Mouse (Mus musculus) erythroblast, embryonic 14.5 days (primary cell): ENCODE measurements around the gene Slc24a4. TPM values are rescaled to one million over a fixed set of nuclear protein-coding genes. Genes with fewer than 3 reads are reported as not detected.
"Not testable (repeated sequence)": the region's sequence is repeated elsewhere in the genome, so short reads cannot be mapped to it uniquely, and the experiment has no call there.

ENCODE experiments used
- H3K27me3 ChIP-seq: 2 replicates; pipeline ENCODE4 v1.6.1; 2012; ENCODE audit warnings: inconsistent platforms; ENCODE audit not compliant: control insufficient read depth
- H3K36me3 ChIP-seq: 2 replicates; pipeline ENCODE4 v1.6.1; 2012; ENCODE audit warnings: mild to moderate bottlenecking, inconsistent platforms; ENCODE audit not compliant: control insufficient read depth
- H3K4me1 ChIP-seq: 2 replicates; pipeline ENCODE4 v1.6.1; 2012; ENCODE audit warnings: inconsistent platforms; ENCODE audit not compliant: control insufficient read depth
- H3K4me3 ChIP-seq: replicated peaks from 2 replicates; pipeline ENCODE3; 2012; ENCODE audit warnings: moderate library complexity, mild to moderate bottlenecking, inconsistent platforms
- H3K9me3 ChIP-seq: 2 replicates; pipeline ENCODE4 v1.6.1; 2012; ENCODE audit warnings: low read length, inconsistent platforms, mixed read lengths; ENCODE audit not compliant: control insufficient read depth
- GATA1 ChIP-seq: IDR thresholded peaks from 2 replicates; pipeline ENCODE4 v1.6.1; 2012; ENCODE audit warnings: low read length, inconsistent platforms, mixed read lengths
- TAL1 ChIP-seq: IDR thresholded peaks from 3 replicates; pipeline ENCODE4 v1.6.1; 2012; ENCODE audit warnings: low read length, inconsistent platforms, mixed read lengths
- polyA plus RNA-seq: library from polyadenylated mRNA; stranded (reverse); fragments of >175 nt; gene quantifications from 2 replicates; pipeline ENCODE4 v1.2.3, GENCODE M21; 2012

Slc24a4 gene
- polyA plus RNA-seq, 1 experiment, result not detected

DNA sequence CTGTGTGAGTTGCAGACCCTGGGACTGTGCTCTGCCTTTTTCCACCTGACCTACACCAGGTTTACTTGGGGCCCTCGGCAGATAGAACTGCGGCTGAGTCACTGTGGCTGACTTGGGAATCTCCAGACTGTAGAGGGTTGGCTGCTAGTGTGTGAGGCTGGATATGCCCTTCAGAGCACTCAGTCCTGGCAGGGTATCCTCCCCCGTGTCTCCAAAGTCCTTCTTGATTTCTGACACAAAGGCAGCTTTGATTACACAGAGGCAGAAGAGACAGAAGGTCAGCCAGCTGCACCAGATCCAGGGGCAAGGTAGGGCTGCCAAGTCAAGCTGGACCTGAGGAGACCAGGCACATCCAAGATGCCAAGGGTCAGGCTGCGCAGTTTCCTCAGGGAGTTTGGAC lies 142.9 kb downstream of the Slc24a4 start:
- no peaks in the 10 kb centered on the region for H3K27me3 ChIP-seq
- H3K4me3 ChIP-seq, result no peak overlapping the region
- H3K9me3 ChIP-seq, result no peaks in the 10 kb centered on the region
- no peak for TF ChIP-seq GATA1
- no peak for TF ChIP-seq TAL1
- no peaks in the 10 kb centered on the region for H3K4me1 ChIP-seq
- no peaks in the 10 kb centered on the region for H3K36me3 ChIP-seq

DNA sequence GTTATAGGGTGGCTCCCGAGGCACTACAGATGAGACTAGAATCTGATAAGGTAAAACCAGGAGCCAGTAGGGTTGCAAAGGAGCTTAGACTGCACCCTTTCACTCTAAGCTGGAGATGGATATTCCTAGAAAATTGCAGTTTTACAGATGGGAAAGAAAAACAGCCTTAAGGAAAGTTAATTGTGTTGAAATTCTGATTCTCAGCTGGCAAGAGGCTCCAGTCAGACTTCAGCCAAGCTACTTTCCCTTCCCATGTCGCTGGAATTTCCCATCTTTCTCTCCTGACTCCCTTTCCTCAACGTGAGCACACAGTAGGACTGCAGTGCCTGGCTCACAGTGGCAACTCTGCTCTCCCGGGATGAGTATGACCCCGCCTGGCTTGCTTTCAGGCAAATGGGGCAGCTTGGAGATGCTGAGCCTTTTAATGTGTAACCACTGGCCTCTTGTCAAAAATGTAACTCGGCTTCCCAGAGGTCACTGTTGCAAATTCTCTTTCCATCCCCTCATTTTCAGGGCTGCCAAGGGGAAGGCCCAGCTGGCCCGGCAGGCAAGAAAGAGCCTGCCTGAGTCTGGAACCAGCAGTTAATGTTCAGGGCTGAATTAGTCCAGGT lies 147.4 kb downstream of the Slc24a4 start:
- Histone ChIP-seq H3K36me3 (no peaks in the 10 kb centered on the region), H3K4me3 (no peak overlapping the region), H3K9me3 (0 out of 2 replicates have a peak, but pooled peaks cover 4% of the 10 kb centered on the region), H3K4me1 (no peaks in the 10 kb centered on the region), H3K27me3 (no peaks in the 10 kb centered on the region)
- TF ChIP-seq TAL1 (no peak), GATA1 (no peak)

DNA sequence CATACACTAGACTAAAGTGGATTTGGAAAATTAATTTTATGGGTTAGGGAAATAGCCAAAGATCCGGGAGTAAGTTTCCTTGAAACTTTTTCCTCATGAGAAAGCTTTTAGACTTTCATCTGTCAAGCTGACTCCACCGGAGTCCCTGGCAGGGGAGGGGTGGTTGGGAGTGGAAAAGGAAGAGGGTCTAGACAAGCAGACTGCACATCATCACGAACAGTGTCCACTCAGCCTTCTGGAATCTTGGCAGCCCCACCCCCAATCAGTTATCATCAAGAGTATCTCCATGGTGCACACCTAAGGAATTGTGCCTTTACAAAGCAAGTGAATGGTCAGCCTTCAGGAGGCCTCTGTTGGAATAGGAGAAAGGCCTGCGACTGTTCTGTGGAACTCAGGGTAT lies 151.8 kb downstream of the Slc24a4 start:
- H3K4me1 ChIP-seq, H3K4me3 ChIP-seq, H3K9me3 ChIP-seq, H3K36me3 ChIP-seq: not testable (repeated sequence)
- peaks cover 26% of the 10 kb centered on the region for H3K27me3 ChIP-seq

DNA sequence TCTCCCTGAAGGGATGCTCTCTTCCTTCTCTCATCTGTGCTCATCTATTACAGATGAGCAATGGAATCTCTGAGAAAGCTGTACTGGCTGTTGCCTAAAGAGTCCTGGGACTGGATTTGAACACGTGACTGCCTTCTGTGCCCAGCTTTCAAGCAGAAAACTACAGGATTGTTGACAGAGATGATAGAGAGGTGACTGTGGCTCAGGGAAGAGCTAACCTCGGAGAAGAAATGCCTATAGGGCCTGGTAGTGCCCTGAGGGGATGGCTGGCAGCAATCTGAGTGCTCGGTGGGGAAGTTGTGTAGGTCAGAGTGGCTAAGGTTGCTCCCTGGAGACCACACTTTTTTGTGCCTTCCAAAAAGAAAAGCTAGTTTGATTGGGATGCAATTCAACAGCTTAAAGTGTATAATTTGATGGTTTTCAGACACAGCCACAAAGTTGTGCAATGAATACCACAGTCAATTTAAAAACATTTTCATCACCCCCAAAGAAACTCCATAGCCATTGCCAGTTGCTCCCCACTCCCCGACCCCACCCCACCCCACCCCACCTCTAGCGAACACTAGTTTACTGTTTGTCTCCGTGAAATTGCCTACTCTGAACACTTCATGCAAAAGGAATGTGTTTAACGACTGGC lies 152.5 kb downstream of the Slc24a4 start:
- Histone ChIP-seq H3K9me3 (0 out of 2 replicates have a peak, but pooled peaks cover 4% of the 10 kb centered on the region), H3K4me3 (no peak overlapping the region), H3K4me1 (no peaks in the 10 kb centered on the region), H3K27me3 (peaks cover 26% of the 10 kb centered on the region), H3K36me3 (no peaks in the 10 kb centered on the region)
- TF ChIP-seq GATA1 (no peak), TAL1 (no peak)

DNA sequence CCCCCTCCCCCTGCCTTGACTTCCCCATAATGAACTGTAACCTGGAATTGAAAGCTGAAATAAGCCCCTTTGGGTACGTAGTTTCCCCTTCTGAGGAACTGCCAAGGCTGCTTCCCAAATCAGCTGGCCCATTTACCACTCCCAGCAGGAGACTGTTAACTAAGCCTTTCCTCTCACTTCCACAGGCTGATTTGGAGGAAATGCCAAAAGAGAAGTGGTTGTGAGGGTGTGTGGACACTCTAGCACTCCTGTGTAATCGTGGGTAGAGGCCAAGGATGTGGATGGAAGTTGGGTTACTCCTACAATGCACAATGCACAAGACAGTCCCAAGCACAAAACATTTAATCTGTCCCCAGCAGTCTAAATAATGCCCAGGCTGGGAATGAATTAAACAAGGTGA lies 153.6 kb downstream of the Slc24a4 start:
- Histone ChIP-seq H3K36me3 (no peaks in the 10 kb centered on the region), H3K9me3 (0 out of 2 replicates have a peak, but pooled peaks cover 4% of the 10 kb centered on the region), H3K27me3 (peaks cover 26% of the 10 kb centered on the region), H3K4me3 (no peak overlapping the region), H3K4me1 (no peaks in the 10 kb centered on the region)
- TF ChIP-seq TAL1 (no peak), GATA1 (no peak)

DNA sequence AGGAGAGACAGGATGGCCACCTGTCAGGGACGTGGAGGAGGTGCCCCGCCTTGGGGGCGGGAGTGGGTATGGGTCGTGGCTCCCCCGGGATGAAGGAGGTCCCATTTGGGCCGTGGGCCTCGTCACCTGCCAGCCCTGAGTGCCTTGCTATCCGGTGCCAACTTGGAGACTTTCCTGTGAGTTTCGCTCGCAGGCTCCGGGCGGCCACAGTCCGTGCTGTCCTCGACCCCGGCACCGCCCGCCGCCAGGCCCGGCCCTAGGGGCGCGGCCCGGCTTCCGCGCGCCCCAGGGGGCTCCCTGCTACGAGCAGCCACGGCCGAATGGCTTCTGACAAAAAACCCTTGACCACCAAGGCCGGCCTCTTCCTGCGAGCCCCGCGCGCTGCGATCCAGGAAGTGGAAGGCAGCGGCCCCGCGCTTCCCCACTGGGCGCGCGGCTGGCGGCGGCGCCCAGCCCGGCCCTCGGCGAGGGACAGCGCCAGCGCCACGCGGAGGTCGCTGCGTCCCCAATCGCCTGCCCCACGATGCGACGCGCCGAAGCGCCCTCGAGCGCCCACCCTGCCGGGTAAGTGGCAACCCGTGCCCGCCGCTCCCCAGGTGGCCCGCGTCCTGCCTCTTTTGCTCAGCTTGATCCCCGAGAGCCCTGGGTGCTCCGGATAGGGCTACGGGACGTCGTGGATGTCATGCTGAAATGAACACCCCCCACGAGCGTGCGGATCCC lies 154.4 kb downstream of the Slc24a4 start, which contains the start of gene Rin3:
Gene Rin3 (plus strand): TSS at position 286 of the 720 bp plus-strand sequence.
- Histone ChIP-seq H3K4me1 (no peaks in the 10 kb centered on the region), H3K4me3 (peak within 1 kb of the TSS; percentile 50), H3K9me3 (0 out of 2 replicates have a peak, but pooled peaks cover 4% of the 10 kb centered on the region), H3K36me3 (no peaks in the 10 kb centered on the region), H3K27me3 (peaks cover 26% of the 10 kb centered on the region)
- TF ChIP-seq TAL1 (no peak), GATA1 (no peak)

DNA sequence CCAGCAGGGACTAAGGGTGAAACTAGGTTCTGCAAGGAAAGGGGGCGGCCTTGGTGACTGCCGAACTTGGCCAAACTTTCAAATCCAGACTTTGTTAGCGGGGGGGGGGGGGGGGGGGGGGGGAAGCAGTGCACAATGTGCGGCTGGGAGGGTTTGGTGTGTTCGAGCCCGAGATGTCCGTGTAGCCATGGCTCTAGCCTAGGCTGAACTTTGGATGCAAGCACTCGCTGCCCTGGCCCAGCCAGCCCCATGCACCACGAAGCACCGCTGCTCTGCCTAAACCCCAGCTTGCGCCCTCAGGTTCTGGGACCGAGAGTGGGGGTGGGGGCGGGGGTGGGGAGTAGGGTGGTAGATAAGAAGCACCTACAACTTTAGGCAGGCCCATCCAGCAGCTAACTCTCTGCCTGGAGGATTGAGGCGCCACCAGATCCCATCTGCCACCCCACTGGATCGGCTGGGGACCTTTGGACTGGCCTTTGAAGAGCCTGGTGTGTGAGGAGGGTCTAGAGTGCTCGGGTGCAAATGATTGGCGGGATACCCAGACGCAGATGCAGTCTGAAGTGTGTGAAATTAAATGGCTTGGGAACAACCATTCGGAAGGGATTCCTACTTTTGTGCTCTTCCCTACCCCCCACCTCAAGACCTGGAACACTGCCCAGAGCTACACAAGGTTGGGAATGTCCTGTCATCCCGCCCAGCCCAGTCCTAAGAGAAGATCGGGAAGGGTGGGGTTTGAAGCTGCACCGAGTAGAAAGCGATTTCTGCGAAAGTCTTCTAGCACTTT lies 155.1 kb downstream of the Slc24a4 start:
- TF ChIP-seq GATA1, result no peak
- TF ChIP-seq TAL1, result no peak
- Histone ChIP-seq H3K4me3 (peak overlapping the region; percentile 50), H3K4me1 (no peaks in the 10 kb centered on the region), H3K9me3 (0 out of 2 replicates have a peak, but pooled peaks cover 1% of the 10 kb centered on the region), H3K36me3 (no peaks in the 10 kb centered on the region), H3K27me3 (peaks cover 26% of the 10 kb centered on the region)

DNA sequence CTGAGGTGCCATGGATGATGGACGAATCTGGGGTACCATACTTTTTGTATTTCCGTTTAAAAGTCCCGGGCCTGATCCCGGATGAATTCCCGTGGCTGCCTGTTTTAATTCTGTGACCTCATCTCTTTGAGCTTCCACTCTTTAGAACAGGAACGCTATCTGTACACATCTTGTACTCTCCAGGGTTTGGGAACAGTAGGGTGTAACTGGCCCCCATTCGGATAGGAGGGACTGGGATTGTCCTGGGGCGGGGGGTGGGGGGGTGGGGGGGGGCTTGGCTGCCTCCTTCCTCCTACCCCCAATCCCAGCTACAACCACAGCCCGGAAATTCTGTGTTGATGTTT lies 155.7 kb downstream of the Slc24a4 start:
- no peaks in the 10 kb centered on the region for H3K4me1 ChIP-seq
- TF ChIP-seq TAL1, result no peak
- TF ChIP-seq GATA1, result no peak
- H3K9me3 ChIP-seq, result no peaks in the 10 kb centered on the region
- H3K36me3 ChIP-seq, result no peaks in the 10 kb centered on the region
- peaks cover 26% of the 10 kb centered on the region for H3K27me3 ChIP-seq
- H3K4me3 ChIP-seq, result no peak overlapping the region

DNA sequence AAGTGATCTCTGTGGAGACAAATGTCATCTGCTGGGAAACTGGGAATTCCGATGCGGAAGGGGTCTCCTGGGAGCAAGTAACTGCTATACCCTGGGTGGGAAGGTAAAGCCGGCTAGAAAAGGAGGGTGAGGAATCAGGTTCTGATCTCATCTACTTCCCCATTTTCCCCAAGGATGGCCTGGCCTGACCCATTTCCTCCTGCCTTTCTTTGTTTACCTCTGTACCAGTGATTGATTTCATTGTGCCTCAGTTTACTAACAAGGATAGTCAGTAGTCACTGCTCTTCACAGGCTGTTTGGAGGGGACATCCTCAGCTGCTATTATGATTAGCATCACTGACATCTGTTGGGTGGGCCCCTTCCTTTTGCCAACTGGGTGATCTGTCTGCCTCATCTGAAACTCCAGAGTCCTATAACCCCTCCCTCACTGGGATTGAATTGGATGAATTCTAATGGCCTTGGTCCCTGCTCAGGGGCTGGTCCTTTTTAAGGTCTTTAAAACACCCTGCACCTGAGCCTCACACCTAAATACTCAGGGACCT lies 156.2 kb downstream of the Slc24a4 start:
- no peaks in the 10 kb centered on the region for H3K4me1 ChIP-seq
- no peak overlapping the region for H3K4me3 ChIP-seq
- no peak for TF ChIP-seq TAL1
- TF ChIP-seq GATA1, result no peak
- H3K27me3 ChIP-seq, result peaks cover 26% of the 10 kb centered on the region
- H3K9me3 ChIP-seq, result no peaks in the 10 kb centered on the region
- no peaks in the 10 kb centered on the region for H3K36me3 ChIP-seq
